Mouse (Mus musculus) CH12.LX (cell line): ENCODE measurements around the gene Arl6ip6. TPM values are rescaled to one million over a fixed set of nuclear protein-coding genes. Genes with fewer than 3 reads are reported as not detected.
A peak's percentile ranks its signal among the peaks of the same experiment; 100 is the strongest.

Experiments
- DNase-seq: peaks from one replicate; pipeline ENCODE4 v3.0.0-alpha.2; 2013; ENCODE audit errors: extremely low read depth
- H3K27ac ChIP-seq: 2 replicates; pipeline ENCODE4 v1.5.1; 2012; ENCODE audit warnings: low read depth, mild to moderate bottlenecking, control low read depth, moderate library complexity; ENCODE audit not compliant: insufficient read depth
- H3K27me3 ChIP-seq: replicated peaks from 2 replicates; pipeline ENCODE3; 2012; ENCODE audit warnings: inconsistent platforms
- H3K36me3 ChIP-seq, 2 experiments: replicated peaks in 1 of 2; 2 replicates each; pipeline versions ENCODE3 to v1.6.1; 2012; ENCODE audit warnings: inconsistent platforms in 1 of 2, low read length in 1 of 2, mild to moderate bottlenecking in 1 of 2, mixed read lengths in 1 of 2, moderate library complexity in 1 of 2; ENCODE audit not compliant: control insufficient read depth in 1 of 2, insufficient read depth in 1 of 2
- H3K4me1 ChIP-seq, 2 experiments: 2 replicates each; pipeline ENCODE4 v1.6.1; 2012; ENCODE audit warnings: inconsistent platforms in 1 of 2, moderate library complexity in 1 of 2; ENCODE audit not compliant: insufficient read depth in 2 of 2, control insufficient read depth in 1 of 2
- H3K4me2 ChIP-seq: 2 replicates; pipeline ENCODE4 v1.6.1; 2012; ENCODE audit warnings: low read depth, mild to moderate bottlenecking, control low read depth; ENCODE audit not compliant: poor library complexity, insufficient read depth, severe bottlenecking
- H3K4me3 ChIP-seq, 3 experiments: fragments of 150-350 bp in 1 of 3; sonication (generic) in 1 of 3; replicated peaks in 1 of 3; 2 replicates each; pipeline versions ENCODE3 to v1.5.1; 2011 to 2012; ENCODE audit warnings: low read depth in 2 of 3, low read length in 2 of 3, mild to moderate bottlenecking in 2 of 3, moderate library complexity in 2 of 3, control low read depth in 1 of 3, improper control_type of control experiment in 1 of 3, inconsistent platforms in 1 of 3, mixed read lengths in 1 of 3; ENCODE audit not compliant: poor library complexity in 1 of 3
- H3K79me2 ChIP-seq: replicated peaks from 2 replicates; pipeline ENCODE4 v1.6.1; 2012; ENCODE audit warnings: mild to moderate bottlenecking, moderate library complexity; ENCODE audit not compliant: control insufficient read depth, poor library complexity, insufficient read depth, severe bottlenecking; ENCODE audit errors: extremely low read depth
- H3K9ac ChIP-seq: 2 replicates; pipeline ENCODE4 v1.6.1; 2012; ENCODE audit warnings: low read depth, mild to moderate bottlenecking, control low read depth, moderate library complexity; ENCODE audit not compliant: insufficient read depth
- H3K9me3 ChIP-seq: replicated peaks from 2 replicates; pipeline ENCODE3; 2012; ENCODE audit warnings: low read length, inconsistent platforms, mixed read lengths
- BHLHE40 ChIP-seq: IDR thresholded peaks from 2 replicates; pipeline ENCODE4 v1.6.1; 2011; ENCODE audit warnings: mild to moderate bottlenecking, low read depth, low read length, improper control_type of control experiment
- CHD2 ChIP-seq: IDR thresholded peaks from 2 replicates; pipeline ENCODE4 v1.6.1; 2011; ENCODE audit warnings: low read length, improper control_type of control experiment
- CTCF ChIP-seq, 2 experiments: IDR thresholded peaks in 1 of 2; conservative IDR thresholded peaks in 1 of 2; 2 replicates each; pipeline ENCODE4 v1.5.1; 2011 to 2012; ENCODE audit warnings: low read depth in 2 of 2, low read length in 2 of 2, improper control_type of control experiment in 1 of 2, inconsistent platforms in 1 of 2, mild to moderate bottlenecking in 1 of 2, moderate library complexity in 1 of 2
- ELF1 ChIP-seq: IDR thresholded peaks from 2 replicates; pipeline ENCODE4 v1.6.1; 2014; ENCODE audit warnings: low read depth, mild to moderate bottlenecking, inconsistent platforms, low read length, improper control_type of control experiment
- GABPA ChIP-seq: IDR thresholded peaks from 2 replicates; pipeline ENCODE4 v1.6.1; 2012; ENCODE audit warnings: low read depth, low read length, improper control_type of control experiment, inconsistent platforms; ENCODE audit not compliant: insufficient replicate concordance
- HCFC1 ChIP-seq: IDR thresholded peaks from 2 replicates; pipeline ENCODE4 v1.6.1; 2012; ENCODE audit warnings: low read depth, mild to moderate bottlenecking, inconsistent platforms, low read length, improper control_type of control experiment
- IRF4 ChIP-seq: IDR thresholded peaks from 2 replicates; pipeline ENCODE4 v1.6.1; 2014; ENCODE audit warnings: low read depth, mild to moderate bottlenecking, inconsistent platforms, low read length, improper control_type of control experiment
- JUN ChIP-seq: IDR thresholded peaks from 2 replicates; pipeline ENCODE4 v1.6.1; 2011; ENCODE audit warnings: low read depth, mild to moderate bottlenecking, low read length, improper control_type of control experiment, moderate library complexity; ENCODE audit not compliant: insufficient read depth
- MAFK ChIP-seq: IDR thresholded peaks from 2 replicates; pipeline ENCODE4 v1.6.1; 2011; ENCODE audit warnings: low read length, improper control_type of control experiment; ENCODE audit not compliant: insufficient replicate concordance
- MAX ChIP-seq: IDR thresholded peaks from 2 replicates; pipeline ENCODE4 v1.6.1; 2011; ENCODE audit warnings: low read length, improper control_type of control experiment
- MAZ ChIP-seq: IDR thresholded peaks from 2 replicates; pipeline ENCODE4 v1.6.1; 2012; ENCODE audit warnings: low read depth, mild to moderate bottlenecking, inconsistent platforms, low read length, improper control_type of control experiment, moderate library complexity
- MEF2A ChIP-seq: IDR thresholded peaks from 2 replicates; pipeline ENCODE4 v1.6.1; 2014; ENCODE audit warnings: low read depth, mild to moderate bottlenecking, inconsistent platforms, low read length, improper control_type of control experiment, borderline replicate concordance
- MXI1 ChIP-seq: IDR thresholded peaks from 2 replicates; pipeline ENCODE4 v1.6.1; 2011; ENCODE audit warnings: mild to moderate bottlenecking, low read depth, low read length, improper control_type of control experiment
- NELFE ChIP-seq: IDR thresholded peaks from 2 replicates; pipeline ENCODE4 v1.6.1; 2011; ENCODE audit warnings: low read depth, low read length, improper control_type of control experiment
- PAX5 ChIP-seq: IDR thresholded peaks from 2 replicates; pipeline ENCODE4 v1.6.1; 2012; ENCODE audit warnings: low read length, inconsistent platforms, mixed read lengths
- POLR2AphosphoS2 ChIP-seq: IDR thresholded peaks from 2 replicates; pipeline ENCODE4 v1.6.1; 2011; ENCODE audit warnings: low read depth, low read length, improper control_type of control experiment
- RCOR1 ChIP-seq: conservative IDR thresholded peaks from 2 replicates; pipeline ENCODE4 v1.6.1; 2012; ENCODE audit warnings: low read depth, mild to moderate bottlenecking, inconsistent platforms, low read length, improper control_type of control experiment
- SIN3A ChIP-seq: IDR thresholded peaks from 2 replicates; pipeline ENCODE4 v1.6.1; 2012; ENCODE audit warnings: low read length, improper control_type of control experiment, inconsistent platforms
- SMC3 ChIP-seq: IDR thresholded peaks from 2 replicates; pipeline ENCODE4 v1.6.1; 2011; ENCODE audit warnings: low read depth, low read length, improper control_type of control experiment
- USF2 ChIP-seq: conservative IDR thresholded peaks from 2 replicates; pipeline ENCODE4 v1.6.1; 2011; ENCODE audit warnings: low read depth, low read length, improper control_type of control experiment
- ZC3H11A ChIP-seq: IDR thresholded peaks from 2 replicates; pipeline ENCODE4 v1.6.1; 2012; ENCODE audit warnings: low read depth, mild to moderate bottlenecking, inconsistent platforms, low read length, improper control_type of control experiment
- ZKSCAN1 ChIP-seq: IDR thresholded peaks from 2 replicates; pipeline ENCODE4 v1.6.1; 2012; ENCODE audit warnings: low read depth, inconsistent platforms, low read length, improper control_type of control experiment, borderline replicate concordance
- ZMIZ1 ChIP-seq: IDR thresholded peaks from 2 replicates; pipeline ENCODE4 v1.6.1; 2012; ENCODE audit warnings: low read depth, mild to moderate bottlenecking, inconsistent platforms, low read length, improper control_type of control experiment
- ZNF384 ChIP-seq: IDR thresholded peaks from 2 replicates; pipeline ENCODE4 v1.6.1; 2012; ENCODE audit warnings: low read depth, low read length, improper control_type of control experiment, inconsistent platforms
- dilution Hi-C: fragments of 300-500 bp; cut with MboI; formaldehyde crosslinking; loops from 2 replicates; pipeline ENCODE4 v1.14.3; 2020; ENCODE audit warnings: low sequenced_read_pairs; ENCODE audit not compliant: extremely low pct_unique_long_range_greater_than_20kb, extremely low pct_ligation_motif_present
- in situ Hi-C: fragments of 300-500 bp; cut with MboI; formaldehyde crosslinking; loops from 3 replicates; pipeline ENCODE4 v1.14.3; 2019; ENCODE audit warnings: low sequenced_read_pairs, low pct_ligation_motif_present, low pct_unique_long_range_greater_than_20kb, mixed read lengths
- polyA plus RNA-seq: library from polyadenylated mRNA; unstranded; fragments of >175 nt; gene quantifications from 2 replicates; pipeline ENCODE4 v1.2.1, GENCODE M21; 2012; ENCODE audit warnings: low read depth; ENCODE audit not compliant: insufficient read length
- total RNA-seq, 2 experiments: library from RNA; depleted of rRNA; stranded (reverse); fragments of 300-350 nt in 1 of 2; fragments of >200 nt in 1 of 2; gene quantifications; 2 replicates each; pipeline ENCODE4 v1.2.3; 2012 to 2014

Gene Arl6ip6
- total and polyA plus RNA-seq, 3 experiments, result 29.1 to 54.4 (median 47.8) TPM

- no peaks in the 10 kb centered on the region for H3K9me3 ChIP-seq
- no peaks in the 10 kb centered on the region for H3K27me3 ChIP-seq
- dilution Hi-C loops, result no loop called here
- peak overlapping the region; percentile 99 for H3K9ac ChIP-seq
- DNase-seq, result peak; percentile 51
- peaks cover 0 to 28% of the 10 kb centered on the region in 2 experiments; a peak in 2 of 4 replicates for H3K4me1 ChIP-seq
- TF ChIP-seq MAFK (no peak), ZNF384 (no peak), CHD2 (no peak), MAX (no peak), BHLHE40 (no peak), SIN3A (no peak; the same call in 1 of the 2 replicates), HCFC1 (no peak), IRF4 (no peak), MXI1 (no peak; the same call in 1 of the 2 replicates), NELFE (no peak), JUN (no peak), POLR2AphosphoS2 (no peak), RCOR1 (no peak), SMC3 (no peak), MEF2A (no peak)
- H3K36me3 ChIP-seq, result peaks cover 10 to 35% of the 10 kb centered on the region in 2 experiments
- H3K4me3 ChIP-seq, result peak overlapping the region; percentile 74 to 91 (median 90)
- in situ Hi-C loops, result no loop called here
- peak overlapping the region; percentile 92 for H3K4me2 ChIP-seq
- H3K79me2 ChIP-seq, result peaks cover 49% of the 10 kb centered on the region
- H3K27ac ChIP-seq, result peak overlapping the region; percentile 65
Measured at GRCm38 (mm10) chr2:53192386-53192785, 860 bp downstream of the Arl6ip6 start.

- in situ Hi-C loops (no loop called here), dilution Hi-C loops (no loop called here)
- DNase-seq, result no peak
- H3K4me3 ChIP-seq, result no peak overlapping the region
- no peak overlapping the region for H3K27ac ChIP-seq
- TF ChIP-seq CTCF (conservative IDR thresholded peaks at IDR 0.05 in 1 of 2, IDR thresholded peaks at IDR 0.05 in 1 of 2; ENCODE audit: low read depth in 2 of 2, low read length in 2 of 2) (no peak), BHLHE40 (no peak), ELF1 (no peak), GABPA (no peak), MAZ (no peak), JUN (no peak), POLR2AphosphoS2 (no peak), PAX5 (no peak), ZMIZ1 (no peak), USF2 (no peak), ZC3H11A (no peak), ZKSCAN1 (no peak)
- H3K36me3 ChIP-seq, result peaks cover 10 to 45% of the 10 kb centered on the region in 2 experiments
- H3K9ac ChIP-seq, result no peak overlapping the region
- peaks cover 0 to 13% of the 10 kb centered on the region in 2 experiments; a peak in 2 of 4 replicates for H3K4me1 ChIP-seq
- H3K79me2 ChIP-seq, result peaks cover 38% of the 10 kb centered on the region
- no peak overlapping the region for H3K4me2 ChIP-seq
- no peaks in the 10 kb centered on the region for H3K27me3 ChIP-seq
- H3K9me3 ChIP-seq, result no peaks in the 10 kb centered on the region
Measured at GRCm38 (mm10) chr2:53196431-53196830, 4.9 kb downstream of the Arl6ip6 start.
